Mouse (Mus musculus) embryonic facial prominence, embryonic 12.5 days (tissue): Measurements from ENCODE around the gene BC024978. TPM values are rescaled to one million over a fixed set of nuclear protein-coding genes. Genes with fewer than 3 reads are reported as not detected.

Experiments used
- ATAC-seq: fragments of 200-750 bp; cut with Nextera tagmentation; 2 replicates; pipeline ENCODE4 v1.8.0; 2017; ENCODE audit not compliant: insufficient number of reproducible peaks, insufficient read depth, low FRiP score, low TSS enrichment
- H3K27ac ChIP-seq: fragments of 300-500 bp; sonication (generic); 2 replicates; pipeline ENCODE4 v1.5.1; 2016; ENCODE audit warnings: mild to moderate bottlenecking
- H3K27me3 ChIP-seq: fragments of 300-500 bp; sonication (generic); 2 replicates; pipeline ENCODE4 v1.6.1; 2016; ENCODE audit warnings: mild to moderate bottlenecking, moderate library complexity
- H3K36me3 ChIP-seq: fragments of 300-500 bp; sonication (generic); 2 replicates; pipeline ENCODE4 v1.6.1; 2016; ENCODE audit warnings: mild to moderate bottlenecking
- H3K4me1 ChIP-seq: fragments of 300-500 bp; sonication (generic); 2 replicates; pipeline ENCODE4 v1.6.1; 2016
- H3K4me2 ChIP-seq: fragments of 300-500 bp; sonication (generic); replicated peaks from 2 replicates; pipeline ENCODE4 v1.6.1; 2016; ENCODE audit warnings: mild to moderate bottlenecking, moderate library complexity
- H3K4me3 ChIP-seq: fragments of 300-500 bp; sonication (generic); 2 replicates; pipeline ENCODE4 v1.5.1; 2016; ENCODE audit warnings: mild to moderate bottlenecking
- H3K9ac ChIP-seq: fragments of 300-500 bp; sonication (generic); 2 replicates; pipeline ENCODE4 v1.6.1; 2016; ENCODE audit warnings: mild to moderate bottlenecking, moderate library complexity
- H3K9me3 ChIP-seq: fragments of 300-500 bp; sonication (generic); 2 replicates; pipeline ENCODE4 v1.6.1; 2016; ENCODE audit warnings: mild to moderate bottlenecking, moderate library complexity
- WGBS: fragments of 180-500 bp; shearing (Covaris S2); methylation state at CpG from one replicate; pipeline ENCODE4 v1.1.7; 2016; 5-methylcytosine and 5-hydroxymethylcytosine counted together
- polyA plus RNA-seq: library from polyadenylated mRNA; unstranded; fragments of >200 nt; fragmentation: Nextera tagmentation; extraction: Ambion mirVana; gene quantifications from 2 replicates; pipeline ENCODE4 v1.2.1, GENCODE M21; 2016

Gene BC024978
- polyA plus RNA-seq, 1 experiment from 2014 or later: 4.7 TPM

GRCm38 (mm10) chr7:27249146-27249545 lies 53.6 kb downstream of the BC024978 start:
- Histone ChIP-seq H3K36me3 (peaks cover 18% of the 10 kb centered on the region), H3K4me3 (no peak overlapping the region), H3K9me3 (no peaks in the 10 kb centered on the region), H3K27ac (no peak overlapping the region), H3K4me1 (no peaks in the 10 kb centered on the region), H3K27me3 (no peaks in the 10 kb centered on the region), H3K9ac (no peak overlapping the region), H3K4me2 (no peak overlapping the region)
- ATAC-seq: no peak
- WGBS: 88% methylated on average over 2 of the region's 2 CpGs

DNA sequence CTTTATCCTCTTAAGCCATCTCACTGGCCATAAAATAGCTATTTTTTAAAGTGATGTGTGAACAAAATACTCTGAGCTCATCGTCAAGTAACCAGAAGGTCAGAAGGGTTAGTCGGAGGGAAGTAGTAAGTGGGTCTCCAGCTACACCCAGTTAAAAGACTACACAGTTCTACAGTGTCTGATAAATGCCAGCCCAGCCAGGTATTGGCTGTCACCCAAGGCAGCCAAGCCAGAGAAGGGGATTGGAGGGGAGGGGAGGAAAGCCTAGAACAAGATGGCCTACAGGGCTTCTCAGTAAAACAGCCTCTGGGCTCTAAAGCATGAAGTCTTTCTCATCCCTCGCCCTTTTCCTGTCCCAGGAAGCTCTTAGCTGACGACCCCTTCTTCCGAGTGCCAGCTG lies 54.3 kb downstream of the BC024978 start:
- WGBS: 80% methylated on average over 5 of the region's 5 CpGs
- H3K36me3 ChIP-seq: peaks cover 18% of the 10 kb centered on the region

DNA sequence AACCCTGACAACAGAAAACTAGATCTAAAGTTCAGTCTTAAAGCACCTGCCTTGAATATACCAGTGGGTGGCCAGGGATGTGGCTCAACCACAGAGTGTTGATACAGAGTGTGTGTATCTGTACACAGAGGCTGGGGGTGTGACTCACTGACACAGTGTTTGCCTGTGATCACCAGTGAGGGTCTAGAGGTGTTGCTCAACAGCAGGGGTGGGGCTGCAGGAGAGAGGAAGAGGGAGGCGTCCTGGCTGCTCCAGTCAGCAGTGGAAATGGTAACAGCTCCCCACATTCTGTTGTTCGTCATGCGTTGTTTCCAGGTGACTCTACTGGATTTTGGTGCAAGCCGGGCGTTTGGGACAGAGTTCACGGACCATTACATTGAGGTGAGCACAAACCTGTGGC lies 56.4 kb downstream of the BC024978 start:
- Histone ChIP-seq H3K9me3 (no peaks in the 10 kb centered on the region), H3K27me3 (no peaks in the 10 kb centered on the region), H3K9ac (no peak overlapping the region), H3K4me3 (no peak overlapping the region), H3K4me2 (no peak overlapping the region), H3K36me3 (peaks cover 5% of the 10 kb centered on the region), H3K27ac (no peak overlapping the region), H3K4me1 (peaks cover under 1% of the 10 kb centered on the region; the same call in 1 of the 2 replicates)
- 80% methylated on average over 6 of the region's 6 CpGs for WGBS
- no peak for ATAC-seq

More for the DNA sequence above, 54.3 kb downstream of the BC024978 start:
- H3K9ac ChIP-seq: no peak overlapping the region
- ATAC-seq: no peak
- no peaks in the 10 kb centered on the region for H3K4me1 ChIP-seq
- no peaks in the 10 kb centered on the region for H3K27me3 ChIP-seq
- H3K4me2 ChIP-seq: no peak overlapping the region
- no peaks in the 10 kb centered on the region for H3K9me3 ChIP-seq
- H3K4me3 ChIP-seq: no peak overlapping the region
- no peak overlapping the region for H3K27ac ChIP-seq

DNA sequence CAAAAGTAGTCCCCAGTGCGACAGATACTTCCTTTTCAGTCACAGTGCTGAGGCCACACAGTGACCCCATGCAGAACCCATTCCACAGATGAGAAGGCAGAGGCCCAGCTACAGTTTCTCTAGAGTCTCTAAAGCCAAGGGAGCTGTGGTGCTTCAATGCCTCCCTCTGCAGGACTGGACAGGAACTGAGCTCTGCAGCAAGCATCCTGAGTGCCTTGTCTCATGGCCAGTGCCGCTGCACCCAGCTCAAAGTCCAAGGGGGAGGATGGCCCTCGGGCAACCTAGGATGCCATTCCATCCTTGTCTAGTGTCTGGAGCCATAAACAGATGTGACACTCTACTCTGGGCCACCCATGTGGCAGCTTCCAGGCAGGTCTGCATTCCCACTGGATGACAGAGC lies 60.1 kb downstream of the BC024978 start:
- H3K4me3 ChIP-seq: no peak overlapping the region
- no peaks in the 10 kb centered on the region for H3K9me3 ChIP-seq
- no peak overlapping the region for H3K4me2 ChIP-seq
- no peak for ATAC-seq
- H3K27ac ChIP-seq: no peak overlapping the region
- H3K36me3 ChIP-seq: no peaks in the 10 kb centered on the region; the same call in 1 of the 2 replicates
- WGBS: 54% methylated on average over 3 of the region's 3 CpGs
- peaks cover 24% of the 10 kb centered on the region for H3K4me1 ChIP-seq
- H3K9ac ChIP-seq: no peak overlapping the region
- no peaks in the 10 kb centered on the region for H3K27me3 ChIP-seq

- H3K4me3 ChIP-seq: peak overlapping the region; percentile 85
- H3K9me3 ChIP-seq: no peaks in the 10 kb centered on the region
- WGBS: 15% methylated on average over 27 of the region's 27 CpGs
- H3K27ac ChIP-seq: peak overlapping the region; percentile 75
- H3K4me2 ChIP-seq: peak overlapping the region; percentile 77
- no peaks in the 10 kb centered on the region; the same call in none of the 2 replicates for H3K36me3 ChIP-seq
- no peak overlapping the region; the same call in 1 of the 2 replicates for H3K9ac ChIP-seq
- H3K4me1 ChIP-seq: peaks cover 27% of the 10 kb centered on the region
- no peak for ATAC-seq
- no peaks in the 10 kb centered on the region for H3K27me3 ChIP-seq
These were observed 61.7 kb downstream of the BC024978 start for GRCm38 (mm10) chr7:27257046-27257851.

DNA sequence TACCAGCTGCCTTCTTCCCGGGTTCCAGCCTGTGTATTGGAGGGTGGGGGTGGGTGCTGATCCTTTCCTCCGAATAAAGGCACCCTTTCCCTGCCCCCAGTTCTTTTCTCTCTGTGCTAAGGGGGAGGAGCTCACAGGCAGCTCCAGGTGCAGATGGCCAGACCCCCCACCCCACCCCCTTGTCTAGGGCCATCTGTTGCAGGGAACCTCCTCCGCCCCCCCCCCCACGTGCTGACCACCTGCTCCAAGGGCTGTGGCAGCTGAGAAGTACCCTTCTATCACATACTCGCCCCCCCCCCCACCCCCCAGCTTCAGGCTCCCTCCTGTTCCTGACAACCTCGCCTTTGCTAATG lies 62.2 kb downstream of the BC024978 start:
- Histone ChIP-seq H3K9ac (no peak overlapping the region; the same call in 1 of the 2 replicates), H3K36me3 (peaks cover 4% of the 10 kb centered on the region), H3K4me3 (peak overlapping the region; percentile 85), H3K4me1 (peaks cover 27% of the 10 kb centered on the region), H3K4me2 (peak overlapping the region; percentile 77), H3K9me3 (no peaks in the 10 kb centered on the region), H3K27ac (peak overlapping the region; percentile 75), H3K27me3 (no peaks in the 10 kb centered on the region)
- WGBS: 6% methylated on average over 4 of the region's 6 CpGs
- 0 out of 2 replicates have a peak, but pooled peaks have one; percentile 2 for ATAC-seq

GRCm38 (mm10) chr7:27258205-27258899 lies 62.8 kb downstream of the BC024978 start, which contains the start of gene Numbl:
Gene Numbl (plus strand): TSS chr7:27258433.
- Histone ChIP-seq H3K4me2 (peak within 1 kb of the TSS; percentile 77), H3K9ac (peak within 1 kb of the TSS; percentile 91), H3K27ac (peak within 1 kb of the TSS; percentile 87), H3K4me3 (peak within 1 kb of the TSS; percentile 85), H3K9me3 (no peaks in the 10 kb centered on the region), H3K4me1 (peaks cover 27% of the 10 kb centered on the region), H3K36me3 (peaks cover 10% of the 10 kb centered on the region), H3K27me3 (no peaks in the 10 kb centered on the region)
- peak; percentile 72 for ATAC-seq
- WGBS: under 1% methylated on average over 41 of the region's 47 CpGs

GRCm38 (mm10) chr7:27259271-27259721 lies 63.7 kb downstream of the BC024978 start:
- peak overlapping the region; percentile 85 for H3K4me3 ChIP-seq
- peak overlapping the region; percentile 87 for H3K27ac ChIP-seq
- ATAC-seq: no peak; the same call in 1 of the 2 replicates

DNA sequence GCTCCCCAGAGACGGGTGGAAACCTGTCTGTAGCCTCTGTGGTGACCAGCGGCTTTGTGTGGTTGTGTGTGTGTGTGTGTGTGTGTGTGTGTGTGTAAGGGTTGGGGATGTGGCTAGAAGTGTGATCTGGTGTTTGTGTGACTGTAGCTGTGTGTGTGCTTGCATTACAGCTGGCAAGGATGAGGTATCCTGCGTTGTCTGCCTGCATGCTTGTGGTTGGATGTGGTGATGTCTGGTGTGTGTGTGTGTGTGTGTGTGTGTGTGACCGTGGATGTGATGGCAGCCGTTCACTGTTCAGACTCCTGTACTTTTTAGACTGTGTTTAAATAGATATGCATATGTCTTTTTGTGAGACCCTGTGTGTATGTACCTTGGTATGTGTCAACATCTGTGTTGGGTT lies 64.2 kb downstream of the BC024978 start:
- ATAC-seq: no peak
- Histone ChIP-seq H3K9me3 (no peaks in the 10 kb centered on the region), H3K4me2 (peak overlapping the region; percentile 77), H3K4me1 (peaks cover 27% of the 10 kb centered on the region), H3K27me3 (no peaks in the 10 kb centered on the region), H3K27ac (peak overlapping the region; percentile 87; the same call in 1 of the 2 replicates), H3K36me3 (peaks cover 23% of the 10 kb centered on the region), H3K4me3 (peak overlapping the region; percentile 85), H3K9ac (peak overlapping the region; percentile 91)
- 32% methylated on average over 5 of the region's 5 CpGs for WGBS

More at GRCm38 (mm10) chr7:27259271-27259721, 63.7 kb downstream of the BC024978 start:
- Histone ChIP-seq H3K27me3 (no peaks in the 10 kb centered on the region), H3K4me1 (peaks cover 27% of the 10 kb centered on the region), H3K9me3 (no peaks in the 10 kb centered on the region), H3K9ac (peak overlapping the region; percentile 91), H3K36me3 (peaks cover 18% of the 10 kb centered on the region), H3K4me2 (peak overlapping the region; percentile 77)
- WGBS: under 1% methylated on average over 9 of the region's 9 CpGs
